Mouse (Mus musculus): ENCODE data around the gene Eif3d. TPM values are rescaled to one million over a fixed set of nuclear protein-coding genes. Genes with fewer than 3 reads are reported as not detected.

The Eif3d gene
- total and polyA plus RNA-seq, 3 experiments, result 521 to 738 (median 619) TPM

- Histone ChIP-seq H3K9me3 (replicated peaks; ENCODE audit: insufficient read depth, low read length) (no peaks in the 10 kb centered on the region), H3K27ac (ENCODE audit: control insufficient read depth, low read depth, low read length) (no peak overlapping the region), H3K36me3 (ENCODE audit: control insufficient read depth in 1 of 2, insufficient read depth in 2 of 2, low read length in 2 of 2) (peaks cover 0 to 3% of the 10 kb centered on the region in 2 experiments; a peak in 2 of 4 replicates), H3K27me3 (ENCODE audit: control insufficient read depth in 1 of 2, insufficient read depth in 2 of 2, low read length in 2 of 2) (peaks cover 0 to 3% of the 10 kb centered on the region in 2 experiments; a peak in 1 of 4 replicates), H3K4me3 (ENCODE audit: control insufficient read depth in 1 of 2, insufficient read depth in 1 of 2, low read depth in 2 of 2, low read length in 2 of 2) (no peak overlapping the region), H3K79me2 (ENCODE audit: control insufficient read depth, insufficient read depth, low read length, poor library complexity) (no peaks in the 10 kb centered on the region), H3K4me1 (ENCODE audit: control insufficient read depth in 1 of 2, insufficient read depth in 2 of 2, low read length in 2 of 2) (peaks cover 0 to 7% of the 10 kb centered on the region in 2 experiments; a peak in 2 of 4 replicates), H3K9ac (ENCODE audit: control insufficient read depth, low read depth, low read length, poor library complexity, severe bottlenecking) (no peak overlapping the region)
- TF ChIP-seq MYC (IDR thresholded peaks at IDR 0.05; ENCODE audit: low read depth, low read length) (no peak), CTCF (IDR thresholded peaks at IDR 0.05 in 2 of 3, conservative IDR thresholded peaks at IDR 0.05 in 1 of 3; ENCODE audit: control insufficient read depth in 1 of 3, insufficient read depth in 1 of 3, low read depth in 2 of 3, low read length in 3 of 3, poor library complexity in 1 of 3, severe bottlenecking in 1 of 3) (peak; percentile 90 to 93 (median 91)), TAL1 (IDR thresholded peaks at IDR 0.05; ENCODE audit: low read length) (no peak), SMC3 (IDR thresholded peaks at IDR 0.05; ENCODE audit: low read depth, low read length) (peak; percentile 72), RAD21 (IDR thresholded peaks at IDR 0.05; ENCODE audit: low read depth, low read length) (peak; percentile 89), ZC3H11A (IDR thresholded peaks at IDR 0.05; ENCODE audit: low read depth, low read length) (peak; percentile 64)
- peak; percentile 66 for DNase-seq (ENCODE audit: low read depth, low spot score)
Observed at GRCm38 (mm10) chr15:77982195-77982939, 11.8 kb upstream of the Eif3d start.

DNA sequence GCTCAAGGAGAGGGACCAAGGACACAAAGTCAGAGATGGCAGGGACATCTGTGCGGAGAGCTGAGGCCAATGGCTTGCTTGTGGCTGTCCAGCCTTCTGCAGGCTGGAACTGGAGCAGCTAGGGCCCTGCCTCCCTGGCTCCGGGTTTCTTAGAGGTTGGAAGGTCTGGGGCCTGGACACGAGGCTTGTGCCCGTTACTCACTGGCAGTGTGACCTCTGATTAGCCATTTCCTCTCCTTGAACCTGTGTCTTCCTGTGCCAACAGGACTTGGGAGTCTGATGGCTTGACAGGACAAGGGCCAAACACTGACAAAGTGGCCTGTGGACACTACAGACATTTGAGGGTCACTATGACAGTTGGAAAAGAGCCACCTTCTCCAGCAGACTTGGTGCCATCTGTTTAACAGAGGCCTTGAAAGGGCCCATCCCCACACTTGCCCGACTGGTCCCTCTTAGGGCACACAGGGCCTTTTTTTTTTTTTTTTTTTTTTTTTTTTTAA lies 10.6 kb upstream of the Eif3d start:
- Histone ChIP-seq H3K36me3 (ENCODE audit: control insufficient read depth in 1 of 2, insufficient read depth in 2 of 2, low read length in 2 of 2) (peaks cover 0 to 3% of the 10 kb centered on the region in 2 experiments; a peak in 2 of 4 replicates), H3K27ac (ENCODE audit: control insufficient read depth, low read depth, low read length) (no peak overlapping the region), H3K79me2 (ENCODE audit: control insufficient read depth, insufficient read depth, low read length, poor library complexity) (no peaks in the 10 kb centered on the region), H3K4me3 (ENCODE audit: control insufficient read depth in 1 of 2, insufficient read depth in 1 of 2, low read depth in 2 of 2, low read length in 2 of 2) (no peak overlapping the region), H3K27me3 (ENCODE audit: control insufficient read depth in 1 of 2, insufficient read depth in 2 of 2, low read length in 2 of 2) (0 out of 4 replicates have a peak, but pooled peaks cover 0 to 2% of the 10 kb centered on the region in 2 experiments), H3K9ac (ENCODE audit: control insufficient read depth, low read depth, low read length, poor library complexity, severe bottlenecking) (no peak overlapping the region), H3K4me1 (ENCODE audit: control insufficient read depth in 1 of 2, insufficient read depth in 2 of 2, low read length in 2 of 2) (peaks cover 0 to 9% of the 10 kb centered on the region in 2 experiments; a peak in 2 of 4 replicates), H3K9me3 (replicated peaks; ENCODE audit: insufficient read depth, low read length) (no peaks in the 10 kb centered on the region)
- TF ChIP-seq MEF2A (IDR thresholded peaks at IDR 0.05; ENCODE audit: extremely low read depth, insufficient replicate concordance, low read depth, low read length, poor library complexity, severe bottlenecking) (no peak), MAFK (IDR thresholded peaks at IDR 0.05; ENCODE audit: borderline replicate concordance, low read depth, low read length) (no peak), GABPA (IDR thresholded peaks at IDR 0.05; ENCODE audit: low read depth, low read length) (no peak), CHD2 (IDR thresholded peaks at IDR 0.05; ENCODE audit: low read length) (no peak), HCFC1 (IDR thresholded peaks at IDR 0.05; ENCODE audit: low read depth, low read length) (no peak), SMC3 (IDR thresholded peaks at IDR 0.05; ENCODE audit: low read depth, low read length) (no peak), USF1 (IDR thresholded peaks at IDR 0.05; ENCODE audit: low read depth, low read length) (no peak), POLR2AphosphoS2 (IDR thresholded peaks at IDR 0.05; ENCODE audit: low read length) (no peak), ZKSCAN1 (IDR thresholded peaks at IDR 0.05; ENCODE audit: low read depth, low read length) (no peak), NELFE (IDR thresholded peaks at IDR 0.05; ENCODE audit: low read depth, low read length) (no peak), ZC3H11A (IDR thresholded peaks at IDR 0.05; ENCODE audit: low read depth, low read length) (no peak), RAD21 (IDR thresholded peaks at IDR 0.05; ENCODE audit: low read depth, low read length) (no peak), KAT2A (conservative IDR thresholded peaks at IDR 0.05; ENCODE audit: low read depth, low read length) (no peak), ELF1 (IDR thresholded peaks at IDR 0.05; ENCODE audit: low read depth, low read length) (no peak), BHLHE40 (IDR thresholded peaks at IDR 0.05; ENCODE audit: borderline replicate concordance, low read depth, low read length) (no peak)
- no peak for DNase-seq (ENCODE audit: low read depth, low spot score)

Measured in MEL (cell line).